Mouse (Mus musculus) embryonic fibroblast, embryonic 13.5 days (primary cell): ENCODE data around the gene Odf2l.

Experiments used
- CTCF ChIP-seq: IDR thresholded peaks from 2 replicates; pipeline ENCODE4 v1.5.1; 2011; ENCODE audit warnings: mild to moderate bottlenecking, control low read depth, low read length, moderate library complexity, borderline replicate concordance; ENCODE audit not compliant: insufficient read depth
- POLR2A ChIP-seq: IDR thresholded peaks from 2 replicates; pipeline ENCODE4 v1.6.1; 2011; ENCODE audit warnings: low read depth, mild to moderate bottlenecking, control low read depth, low read length, moderate library complexity

- TF ChIP-seq CTCF (no peak), POLR2A (peak; percentile 88)
Observed at GRCm38 (mm10) chr3:145118254-145119001, at the start of gene Odf2l.
